7 mouse cellular contexts compared by ENCODE assay signal in genomic region chr3:129532865-129533742, GRCm38 (mm10). TPM values are rescaled to one million over a fixed set of nuclear protein-coding genes. Genes with fewer than 3 reads are reported as not detected.
DNase-seq lines count a peak whose midpoint lies in the region; ATAC-seq and TF ChIP-seq lines count a peak whose summit lies in the region.

No protein-coding gene starts in this region.

- H3K9me3 ChIP-seq in CH12.LX (replicated peaks; ENCODE audit: low read length): no peaks in the 10 kb centered on the region
- no peaks in the 10 kb centered on the region for H3K9me3 ChIP-seq in heart, embryonic 14.5 days (ENCODE audit: control insufficient read depth, low read length)
- no peaks in the 10 kb centered on the region for H3K9me3 ChIP-seq in lung, embryonic 16.5 days (ENCODE audit: control insufficient read depth, low read length)

- H3K4me2 ChIP-seq in CH12.LX (ENCODE audit: insufficient read depth, low read depth, poor library complexity, severe bottlenecking): peak overlapping the region; percentile 83
- H3K4me2 ChIP-seq in heart, embryonic 14.5 days (ENCODE audit: low read length): peak overlapping the region; percentile 92
- peak overlapping the region; percentile 89 for H3K4me2 ChIP-seq in lung, embryonic 16.5 days (ENCODE audit: low read depth, low read length)

- no peaks in the 10 kb centered on the region for H3K27me3 ChIP-seq in CH12.LX (replicated peaks)
- no peaks in the 10 kb centered on the region for H3K27me3 ChIP-seq in heart, embryonic 14.5 days (ENCODE audit: control insufficient read depth, insufficient read depth, low read length)
- H3K27me3 ChIP-seq in lung, embryonic 16.5 days (ENCODE audit: control insufficient read depth, insufficient read depth, low read depth, low read length): no peaks in the 10 kb centered on the region

- H3K79me2 ChIP-seq in CH12.LX (replicated peaks; ENCODE audit: control insufficient read depth, extremely low read depth, insufficient read depth, poor library complexity, severe bottlenecking): no peaks in the 10 kb centered on the region

- H3K36me3 ChIP-seq in CH12.LX (replicated peaks in 1 of 2; ENCODE audit: control insufficient read depth in 1 of 2, insufficient read depth in 1 of 2, low read length in 1 of 2): peaks cover 0 to 2% of the 10 kb centered on the region in 2 experiments
- no peaks in the 10 kb centered on the region for H3K36me3 ChIP-seq in heart, embryonic 14.5 days (ENCODE audit: control insufficient read depth, insufficient read depth, low read length)
- no peaks in the 10 kb centered on the region for H3K36me3 ChIP-seq in lung, embryonic 16.5 days (ENCODE audit: control insufficient read depth, insufficient read depth, low read length)

- peak; percentile 30; the same call in 1 of the 2 replicates for TF ChIP-seq POLR2A in CH12.LX (IDR thresholded peaks at IDR 0.05; ENCODE audit: low read depth, low read length)

- no peak for TF ChIP-seq CTCF in CH12.LX (conservative IDR thresholded peaks at IDR 0.05 in 1 of 2, IDR thresholded peaks at IDR 0.05 in 1 of 2; ENCODE audit: low read depth in 2 of 2, low read length in 2 of 2)
- TF ChIP-seq CTCF in layer of hippocampus, adult 2 months (conservative IDR thresholded peaks at IDR 0.05): no peak

- WGBS in heart, embryonic 14.5 days: under 1% methylated on average over 40 of the region's 40 CpGs
- under 1% methylated on average over 40 of the region's 40 CpGs for WGBS in lung, embryonic 16.5 days

- H3K9ac ChIP-seq in CH12.LX (ENCODE audit: insufficient read depth, low read depth): peak overlapping the region; percentile 72
- peak overlapping the region; percentile 97 for H3K9ac ChIP-seq in heart, embryonic 14.5 days (ENCODE audit: low read length)
- H3K9ac ChIP-seq in lung, embryonic 16.5 days (ENCODE audit: low read length): peak overlapping the region; percentile 96

- H3K27ac ChIP-seq in CH12.LX (ENCODE audit: insufficient read depth, low read depth): no peak overlapping the region
- peak overlapping the region; percentile 92 to 93 for H3K27ac ChIP-seq in heart, embryonic 14.5 days (replicated peaks in 1 of 2; ENCODE audit: control insufficient read depth in 1 of 2, insufficient read depth in 1 of 2, low read depth in 2 of 2, low read length in 2 of 2)
- peak overlapping the region; percentile 97 for H3K27ac ChIP-seq in layer of hippocampus, adult 2 months
- H3K27ac ChIP-seq in lung, embryonic 16.5 days (ENCODE audit: low read length): peak overlapping the region; percentile 88

- in situ Hi-C loops in CH12.LX (cut with MboI; ENCODE audit: low pct_ligation_motif_present, low pct_unique_long_range_greater_than_20kb, low sequenced_read_pairs): no loop called here

- H3K4me1 ChIP-seq in CH12.LX (ENCODE audit: control insufficient read depth in 1 of 2, insufficient read depth in 2 of 2): peaks cover 2 to 26% of the 10 kb centered on the region in 2 experiments; a peak in 2 of 4 replicates
- H3K4me1 ChIP-seq in heart, embryonic 14.5 days (ENCODE audit: control insufficient read depth in 2 of 2, insufficient read depth in 2 of 2, low read length in 2 of 2): peaks cover 11 to 23% of the 10 kb centered on the region in 2 experiments
- H3K4me1 ChIP-seq in lung, embryonic 16.5 days (replicated peaks; ENCODE audit: control insufficient read depth, insufficient read depth, low read length): peaks cover 17% of the 10 kb centered on the region

- ATAC-seq in activated CD4-positive, CD25-positive, alpha-beta regulatory T cell, adult 4 months: peak; percentile 6
- peak; percentile 15; the same call in 1 of the 2 replicates for ATAC-seq in heart, embryonic 14.5 days (ENCODE audit: insufficient number of reproducible peaks, insufficient read depth, low FRiP score, low read depth)
- ATAC-seq in lung, embryonic 16.5 days (ENCODE audit: low read depth): 0 out of 2 replicates have a peak, but pooled peaks have one; percentile 6

- no peak for TF ChIP-seq RAD21 in CH12.LX (IDR thresholded peaks at IDR 0.05; ENCODE audit: low read depth, low read length)

- TF ChIP-seq EP300 in CH12.LX (IDR thresholded peaks at IDR 0.05; ENCODE audit: low read length): no peak

- peak; percentile 31 for DNase-seq in CH12.LX (ENCODE audit: extremely low read depth)
- peak; percentile 67 for DNase-seq in embryo, embryonic 9.5 days (ENCODE audit: extremely low spot score)
- DNase-seq in layer of hippocampus, adult 2 months (ENCODE audit: low spot score in 2 of 2): peak; percentile 22 to 45
- DNase-seq in retina, postnatal 1 day: peak; percentile 65

- peak overlapping the region; percentile 58 to 65 (median 63) for H3K4me3 ChIP-seq in CH12.LX (replicated peaks in 1 of 3; ENCODE audit: low read depth in 2 of 3, low read length in 2 of 3, poor library complexity in 1 of 3)
- H3K4me3 ChIP-seq in heart, embryonic 14.5 days (ENCODE audit: control insufficient read depth in 1 of 2, insufficient read depth in 1 of 2, low read depth in 1 of 2, low read length in 2 of 2): peak overlapping the region; percentile 84 to 90
- peak overlapping the region; percentile 82 for H3K4me3 ChIP-seq in layer of hippocampus, adult 2 months
- H3K4me3 ChIP-seq in lung, embryonic 16.5 days (ENCODE audit: low read length): peak overlapping the region; percentile 69

- dilution Hi-C loops in CH12.LX (cut with MboI; ENCODE audit: extremely low pct_ligation_motif_present, extremely low pct_unique_long_range_greater_than_20kb, low sequenced_read_pairs): no loop called here

TF ChIP-seq in CH12.LX, 34 proteins besides CTCF, POLR2A, EP300 and RAD21:
- peak; percentile 27; the same call in 1 of the 2 replicates for TF ChIP-seq SIN3A (IDR thresholded peaks at IDR 0.05; ENCODE audit: low read length)
- 0 out of 2 replicates have a peak, but pooled peaks have one; percentile 34 for TF ChIP-seq CHD1 (IDR thresholded peaks at IDR 0.05; ENCODE audit: low read depth, low read length)
- TF ChIP-seq TBP (conservative IDR thresholded peaks at IDR 0.05; ENCODE audit: low read depth, low read length): 0 out of 2 replicates have a peak, but pooled peaks have one; percentile 20
- TF ChIP-seq MYC (IDR thresholded peaks at IDR 0.05; ENCODE audit: low read depth, low read length): 0 out of 2 replicates have a peak, but pooled peaks have one; percentile 54
- TF ChIP-seq ZKSCAN1 (IDR thresholded peaks at IDR 0.05; ENCODE audit: borderline replicate concordance, low read depth, low read length): no peak
- 0 out of 2 replicates have a peak, but pooled peaks have one; percentile 7 for TF ChIP-seq ELF1 (IDR thresholded peaks at IDR 0.05; ENCODE audit: low read depth, low read length)
- no peak for TF ChIP-seq MEF2A (IDR thresholded peaks at IDR 0.05; ENCODE audit: borderline replicate concordance, low read depth, low read length)
- no peak for TF ChIP-seq USF2 (conservative IDR thresholded peaks at IDR 0.05; ENCODE audit: low read depth, low read length)
- 0 out of 2 replicates have a peak, but pooled peaks have one; percentile 14 for TF ChIP-seq BHLHE40 (IDR thresholded peaks at IDR 0.05; ENCODE audit: low read depth, low read length)

RNA-seq across cellular contexts. Expression of gene Elovl6, which starts 0.9 kb away (rescaled TPM):
- total RNA-seq in CH12.LX (2012; rRNA removed) (1.7 and 2.1 TPM in 2 replicates), CH12.LX (2014; rRNA removed) (6.1 and 6.8 TPM in 2 replicates)
- 4.7 and 6.0 TPM in 2 replicates for polyA plus RNA-seq in CH12.LX (2012; ENCODE audit: insufficient read length, low read depth)
- 10 to 100 TPM; 11.0 to 11.3 TPM for polyA plus RNA-seq in activated CD4-positive, CD25-positive, alpha-beta regulatory T cell, adult 4 months (2017; shearing (Covaris generic))
- 9.1 and 9.8 TPM in 2 replicates for polyA plus RNA-seq in heart, embryonic 14.5 days (2014; fragmentation: Nextera tagmentation; extraction: Ambion mirVana)
- 10 to 100 TPM; 28.3 to 30.4 TPM for total RNA-seq in layer of hippocampus, adult 2 months (2021)
- 8.1 and 12.3 TPM in 2 replicates for polyA plus RNA-seq in lung, embryonic 16.5 days (2015; fragmentation: Nextera tagmentation; extraction: Ambion mirVana)
